Mouse (Mus musculus) stomach, postnatal 0 days (tissue): ENCODE measurements around the gene Tefm.

Experiments
- CTCF ChIP-seq: IDR thresholded peaks from 2 replicates; pipeline ENCODE4 v1.5.1; 2016; ENCODE audit warnings: antibody characterized with exemption, low read depth, mild to moderate bottlenecking, moderate library complexity
- EP300 ChIP-seq: optimal IDR thresholded peaks from 2 replicates; pipeline ENCODE3; 2016; ENCODE audit warnings: antibody characterized with exemption

GRCm38 (mm10) chr11:80168121-80168520 lies 26.1 kb upstream of the Tefm start:
- TF ChIP-seq CTCF, result no peak
- no peak for TF ChIP-seq EP300
